Mouse (Mus musculus) heart, postnatal 36 days (tissue): ENCODE data around the gene Atp13a1. TPM values are rescaled to one million over a fixed set of nuclear protein-coding genes. Genes with fewer than 3 reads are reported as not detected.
A peak's percentile ranks its signal among the peaks of the same experiment; 100 is the strongest.

ENCODE experiments used
- DNase-seq, 2 experiments: peaks; one replicate each; pipeline ENCODE4 v3.0.0; 2021 to 2022
- intact Hi-C: fragments of 180-260 bp; cut with DNase I; formaldehyde crosslinking; loops from one replicate; pipeline ENCODE4 v1.15.1; 2025
- total RNA-seq, 2 experiments: library from RNA; stranded (reverse); gene quantifications; 2 replicates each; pipeline ENCODE4 v1.2.3; 2021

The Atp13a1 gene
- total RNA-seq, 2 experiments from 2014 or later, result 14.1 to 14.4 TPM

DNA sequence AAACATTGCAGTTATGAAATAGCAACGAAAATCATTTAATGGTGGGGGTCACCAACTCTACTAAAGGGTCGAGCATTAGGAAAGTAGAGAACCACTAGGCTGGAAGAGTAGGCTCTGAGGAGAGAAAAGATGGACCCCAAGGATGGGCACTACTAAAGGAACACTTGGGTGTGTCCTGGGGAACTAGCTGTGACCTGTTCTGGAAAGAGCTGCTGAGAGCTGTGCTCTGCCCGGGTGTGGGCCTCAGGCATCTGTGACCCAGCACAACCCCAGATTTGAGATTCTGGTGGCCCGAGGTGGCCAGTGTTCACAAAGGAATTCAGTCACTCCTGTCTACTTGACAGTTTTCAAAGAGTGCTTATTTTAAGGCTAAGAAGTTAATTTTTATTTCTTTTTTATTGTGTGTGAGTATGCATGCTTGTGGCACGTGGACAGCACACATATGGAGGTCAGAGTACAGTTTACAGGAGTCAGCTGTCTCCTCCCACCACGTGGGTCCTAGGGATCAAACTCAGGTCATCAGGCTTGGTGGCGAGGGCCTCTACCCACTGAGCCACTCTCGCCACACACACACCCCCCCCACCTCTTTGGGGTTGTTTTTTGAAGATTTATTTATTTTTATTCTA, 46.2 kb downstream of the Atp13a1 start:
- intact Hi-C loops, result no loop called here
- no peak for DNase-seq

DNA sequence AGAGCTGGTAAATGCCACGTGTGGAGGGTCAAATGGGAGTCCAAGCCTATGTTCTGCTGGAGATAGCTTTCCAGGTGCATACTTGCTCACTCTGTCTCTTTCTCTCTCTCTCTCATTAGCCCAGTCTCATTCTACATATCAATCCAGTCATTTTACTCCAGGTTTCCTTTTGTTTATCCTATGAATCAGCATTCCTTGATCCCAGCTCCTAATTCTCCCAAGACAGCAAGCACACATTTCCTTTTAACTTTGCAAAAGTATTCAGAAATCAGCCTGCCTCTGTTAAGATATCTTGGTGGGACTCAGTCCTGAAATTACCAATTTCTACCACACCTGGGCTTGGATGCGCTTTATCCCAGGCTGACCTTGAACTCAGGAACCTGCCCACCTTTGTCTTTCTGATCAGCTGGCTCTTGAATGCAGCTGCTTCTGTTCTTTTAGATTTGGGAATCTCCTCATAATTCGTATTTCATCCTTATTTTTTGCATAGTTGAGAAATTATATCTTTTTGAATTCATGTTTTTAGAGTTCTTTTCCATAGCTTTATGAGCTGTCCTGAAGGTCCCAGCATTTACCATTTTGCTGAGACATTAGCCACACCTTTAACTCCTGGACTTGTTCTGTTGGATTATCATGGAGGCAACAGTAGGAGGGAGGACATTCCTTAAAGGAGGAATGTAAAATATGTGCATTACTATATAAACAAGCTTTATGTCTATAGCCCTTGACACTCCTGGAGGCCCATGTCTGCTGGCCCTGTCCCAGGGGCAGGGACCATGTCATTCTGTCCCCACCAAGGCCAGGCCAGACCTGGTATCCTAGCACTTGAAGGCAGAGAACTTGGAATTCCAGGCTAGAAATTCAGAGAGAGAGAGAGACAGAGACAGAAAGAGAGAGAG, 56.5 kb downstream of the Atp13a1 start:
- DNase-seq, result no peak
- intact Hi-C loops, result no loop called here

DNA sequence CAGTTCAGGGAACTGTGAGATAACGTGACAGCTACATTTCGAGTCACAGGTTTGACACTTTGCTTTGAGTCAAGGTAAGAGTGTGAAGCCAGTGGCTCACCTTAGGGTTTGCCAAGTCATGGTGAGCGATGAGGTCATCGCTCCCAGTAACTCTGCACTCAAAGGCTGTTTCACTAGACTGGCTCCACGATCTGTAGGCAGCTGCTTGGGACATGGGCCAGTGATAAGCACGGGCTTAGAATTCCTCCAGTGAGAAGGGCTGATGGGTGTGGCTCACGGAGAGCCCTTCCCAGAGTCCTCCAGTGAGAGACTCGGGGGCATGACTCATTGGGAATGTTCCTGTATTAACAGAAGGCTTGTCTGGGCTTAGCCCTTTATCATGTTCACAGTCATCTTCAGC, 58.0 kb downstream of the Atp13a1 start:
- peak; percentile 18 to 32 for DNase-seq

DNA sequence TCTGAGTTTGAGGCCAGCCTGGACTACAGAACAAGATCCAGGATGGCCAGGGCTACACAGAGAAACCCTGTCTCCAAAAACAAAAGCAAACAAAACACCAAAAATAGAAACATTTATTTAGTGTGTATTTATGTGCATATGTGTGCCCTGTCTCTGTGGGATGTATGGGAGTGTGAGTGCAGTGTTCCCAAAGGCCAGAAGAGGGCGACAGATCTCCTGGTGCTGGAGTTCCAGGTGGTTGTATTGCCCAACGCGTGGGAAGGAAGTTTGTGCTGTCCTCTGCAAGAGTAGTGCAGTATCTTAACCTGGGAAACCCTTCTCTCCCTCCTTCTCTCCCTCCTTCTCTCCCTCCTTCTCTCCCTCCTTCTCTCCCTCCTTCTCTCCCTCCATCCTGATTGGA, 58.9 kb downstream of the Atp13a1 start:
- intact Hi-C loops, result no loop called here
- no peak for DNase-seq

More for the DNA sequence above, 58.0 kb downstream of the Atp13a1 start:
- intact Hi-C loops, result no loop called here

DNA sequence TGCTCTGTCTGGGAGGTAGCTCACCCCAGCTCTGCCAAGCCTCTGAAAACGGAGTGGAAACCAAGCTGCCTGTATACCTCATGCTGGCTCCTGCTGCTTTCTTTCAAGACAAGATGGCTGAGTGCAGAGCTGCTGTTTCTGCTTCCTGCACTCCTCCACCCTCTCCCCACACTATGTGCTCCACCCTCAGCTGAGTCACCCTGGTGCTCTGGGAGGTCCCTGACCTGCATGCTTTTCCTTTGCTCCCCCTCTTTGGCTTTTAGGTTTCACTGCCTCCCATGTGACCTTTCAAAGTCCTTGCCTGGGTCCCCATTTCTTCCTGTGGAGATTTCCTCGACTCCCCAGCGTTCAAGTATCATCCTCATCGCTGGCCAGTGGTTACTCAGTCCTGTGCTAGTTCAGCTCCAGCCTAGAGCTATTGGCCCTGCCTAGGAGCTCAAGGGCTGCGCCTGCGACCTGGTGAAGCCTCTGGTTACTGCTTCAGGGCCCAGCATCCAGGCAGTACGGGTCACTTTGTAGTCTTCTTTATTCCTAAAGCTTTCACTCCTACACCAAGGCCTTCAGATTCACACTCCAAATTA, 60.1 kb downstream of the Atp13a1 start:
- no peak for DNase-seq
- intact Hi-C loops, result no loop called here

DNA sequence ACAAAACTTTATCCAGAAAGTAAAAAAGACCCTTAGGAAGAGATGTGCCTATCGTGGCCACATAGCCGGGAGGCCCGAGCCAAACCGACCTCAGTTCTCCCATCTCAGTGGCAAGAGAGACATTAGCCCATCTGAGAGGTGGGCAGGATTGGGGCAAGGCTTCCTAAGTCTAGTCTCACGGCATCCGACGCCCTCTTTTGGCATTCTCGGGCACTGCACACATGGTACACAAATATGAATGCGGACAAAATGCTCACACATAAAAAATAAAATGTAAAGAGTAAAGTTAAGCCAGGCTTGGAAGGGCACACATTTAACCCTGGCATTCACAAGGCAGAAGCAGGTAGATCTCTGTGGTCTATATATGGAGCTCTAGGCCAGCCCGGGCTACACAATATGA, 62.9 kb downstream of the Atp13a1 start:
- DNase-seq, result no peak
- intact Hi-C loops, result no loop called here

Other genes with a start within 250 kb of the Atp13a1 start
- gene Zfp868, start 165.6 kb upstream of the Atp13a1 start, total RNA-seq, result 1 to 10 TPM; 7.7 to 9.1 TPM
- 1 to 10 TPM; 1.0 to 1.9 TPM for gene Zfp964, start 136.7 kb upstream of the Atp13a1 start, total RNA-seq
- 10 to 100 TPM; 13.6 to 16.1 TPM for gene Zfp869, start 80.4 kb upstream of the Atp13a1 start, total RNA-seq
- 1 to 10 TPM; 2.0 to 2.2 TPM for gene Zfp963, start 41.2 kb upstream of the Atp13a1 start, total RNA-seq
- gene Gm20422, start 16.3 kb upstream of the Atp13a1 start, total RNA-seq, result 1 to 10 TPM in 1 of 2 experiments, not detected in 1; 1.3 TPM
- gene Zfp866, start within 50 bp of the Atp13a1 start, total RNA-seq, result 10 to 100 TPM; 14.4 to 16.2 TPM
- gene Gmip, start 17.5 kb downstream of the Atp13a1 start, total RNA-seq, result 1 to 10 TPM; 5.4 to 5.6 TPM
- gene Lpar2, start 31.3 kb downstream of the Atp13a1 start, total RNA-seq, result under 1 TPM; 0.16 to 0.42 TPM
- not detected for gene Pbx4, start 41.3 kb downstream of the Atp13a1 start, total RNA-seq
- gene Cilp2, start 96.5 kb downstream of the Atp13a1 start, total RNA-seq, result 1 to 10 TPM; 1.7 to 2.4 TPM
- not detected for gene Tssk6, start 111.0 kb downstream of the Atp13a1 start, total RNA-seq
- 100 to 1,000 TPM; 451 to 482 TPM for gene Ndufa13, start 111.4 kb downstream of the Atp13a1 start, total RNA-seq
- 10 to 100 TPM in 1 of 2 experiments, 1 to 10 TPM in 1; 9.1 to 12.1 TPM for gene Yjefn3, start 111.5 kb downstream of the Atp13a1 start, total RNA-seq
- 10 to 100 TPM; 31.6 to 36.5 TPM for gene Gatad2a, start 205.2 kb downstream of the Atp13a1 start, total RNA-seq